Mouse (Mus musculus) ES-E14 (cell line): ENCODE measurements around the gene Olfr766-ps1.

Experiments
- CHD2 ChIP-seq: IDR thresholded peaks from 2 replicates; pipeline ENCODE4 v1.6.1; 2014; ENCODE audit warnings: mild to moderate bottlenecking, low read depth, low read length, inconsistent platforms
- HCFC1 ChIP-seq: IDR thresholded peaks from 2 replicates; pipeline ENCODE4 v1.6.1; 2012; ENCODE audit warnings: low read length, inconsistent platforms, borderline replicate concordance; ENCODE audit not compliant: insufficient read depth
- MAFK ChIP-seq: IDR thresholded peaks from 2 replicates; pipeline ENCODE4 v1.6.1; 2014; ENCODE audit warnings: mild to moderate bottlenecking, low read depth, low read length, inconsistent platforms; ENCODE audit not compliant: insufficient read depth

- TF ChIP-seq HCFC1 (no peak), MAFK (no peak), CHD2 (no peak)
Measured at GRCm38 (mm10) chr10:129099275-129099674, 30.5 kb upstream of the Olfr766-ps1 start, which contains the start of gene Olfr768.
